Mouse (Mus musculus) spleen, postnatal 14 days (tissue): ENCODE measurements around the gene Ano9.

Experiments
- DNase-seq, 2 experiments: peaks; one replicate each; pipeline ENCODE4 v3.0.0; 2021 to 2022; ENCODE audit warnings: low spot score in 2 of 2

Ano9 gene

DNA sequence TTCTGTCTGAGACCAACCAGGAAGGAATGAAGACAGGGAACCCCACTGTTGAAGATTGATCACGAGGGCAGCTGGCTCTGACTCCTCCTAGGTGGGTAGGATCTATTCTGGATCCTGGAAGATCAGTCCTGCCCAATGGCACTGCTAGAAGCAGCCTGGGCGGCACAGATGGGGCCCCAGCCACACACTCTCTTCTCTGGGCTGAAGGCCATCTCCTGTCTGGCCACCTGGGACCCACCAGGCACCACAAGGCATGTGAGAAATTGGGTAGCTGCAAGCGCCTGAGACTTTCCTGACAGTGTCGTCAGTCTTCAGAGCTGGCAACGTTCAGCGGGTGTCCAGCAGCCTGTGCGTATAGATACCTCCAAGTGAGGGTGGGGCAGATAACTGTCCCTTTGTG is 55.1 kb downstream of the Ano9 start:
- DNase-seq: no peak

- no peak for DNase-seq
Observed at GRCm38 (mm10) chr7:141061269-141061692, 56.3 kb downstream of the Ano9 start.

DNA sequence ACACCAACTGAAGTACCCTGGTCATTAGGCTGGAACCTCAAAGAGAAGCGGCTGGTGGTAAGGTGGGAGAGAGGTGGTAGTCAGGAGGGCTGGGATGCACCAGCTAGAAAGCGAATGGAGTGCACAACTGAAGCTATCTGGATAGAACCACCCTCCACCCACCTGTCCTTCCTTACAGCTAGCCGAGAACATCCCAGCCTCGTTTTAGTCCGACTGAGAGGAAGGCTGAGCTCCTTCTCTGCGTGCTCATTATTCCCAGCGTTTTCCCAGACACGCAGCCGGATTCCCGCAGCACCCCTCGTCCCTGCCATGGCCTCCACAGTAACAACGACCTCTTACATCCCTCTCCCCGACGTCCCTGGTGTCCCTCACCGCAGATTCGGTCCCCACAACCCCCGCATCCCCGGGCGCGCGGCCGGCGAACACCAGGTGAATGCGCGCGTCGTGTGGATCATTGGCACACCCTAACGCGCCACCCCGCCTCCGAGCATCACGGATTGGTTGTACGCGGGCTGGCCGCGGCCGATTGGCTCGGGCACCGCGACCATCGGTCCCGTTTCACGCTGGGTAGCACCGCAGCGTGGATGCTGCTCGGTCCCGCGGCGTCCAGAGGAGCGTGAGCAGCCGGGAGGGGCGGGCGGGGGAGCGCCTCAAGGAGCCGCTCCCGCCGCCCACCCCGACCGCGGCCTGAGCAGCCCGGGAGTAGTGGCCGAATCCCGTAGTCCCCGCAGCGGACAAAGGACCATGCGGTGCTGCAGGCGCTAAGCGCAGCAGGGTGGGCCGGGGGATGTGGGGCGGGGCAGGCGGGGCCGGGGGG is 57.0 kb downstream of the Ano9 start, which contains the start of gene B4galnt4:
B4galnt4 (plus strand) TSS at position 679 of the 817 bp plus-strand sequence.
- peak in 1 of 2 experiments; percentile 29 for DNase-seq

GRCm38 (mm10) chr7:141059929-141060328 is 57.7 kb downstream of the Ano9 start:
- no peak for DNase-seq

- DNase-seq: no peak
Observed at GRCm38 (mm10) chr7:141058601-141059341, 58.8 kb downstream of the Ano9 start.

DNA sequence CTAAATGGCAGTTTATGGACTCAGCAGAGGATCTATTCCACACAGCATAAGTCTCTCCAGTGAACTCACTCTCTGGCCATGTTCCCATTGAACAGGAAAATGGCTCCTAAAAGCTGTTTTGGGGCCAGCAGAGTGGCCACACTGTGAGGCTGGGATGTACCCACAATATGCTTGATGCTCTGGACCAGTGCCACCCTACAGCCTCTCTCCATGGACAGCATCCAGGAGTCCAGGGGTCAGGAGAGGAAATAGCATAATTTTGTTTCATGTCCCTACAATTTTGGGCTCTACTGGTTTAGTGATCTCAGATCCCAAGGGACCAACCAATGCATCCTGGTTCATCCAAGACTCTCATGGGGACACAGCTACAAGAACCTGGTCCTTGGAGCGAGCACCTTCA is 60.1 kb downstream of the Ano9 start:
- DNase-seq: no peak

GRCm38 (mm10) chr7:141056976-141057375 is 60.6 kb downstream of the Ano9 start:
- DNase-seq: no peak

DNA sequence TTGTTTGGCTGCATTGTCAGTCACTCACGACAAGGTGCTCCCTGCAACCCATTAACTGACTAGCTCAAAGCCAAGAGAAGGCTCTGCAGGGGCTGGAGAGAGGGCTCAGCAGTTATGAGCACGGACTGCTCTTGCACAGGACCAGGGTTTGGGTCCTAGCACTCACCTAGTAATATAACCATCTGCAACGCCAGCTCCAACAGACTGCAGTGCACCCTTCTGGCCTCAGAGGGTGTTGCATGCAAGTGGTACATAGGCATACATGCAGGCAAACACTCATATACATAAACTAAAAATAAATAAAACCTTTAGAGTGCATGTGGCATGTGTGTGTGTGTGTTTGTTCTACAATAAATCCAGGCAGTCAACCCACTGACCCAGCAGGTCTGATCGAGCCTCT is 61.8 kb downstream of the Ano9 start:
- DNase-seq: no peak

- no peak for DNase-seq
Observed at GRCm38 (mm10) chr7:141052421-141052820, 65.2 kb downstream of the Ano9 start.

GRCm38 (mm10) chr7:141052016-141052415 is 65.6 kb downstream of the Ano9 start:
- DNase-seq: no peak
